In the genomic region with DNA sequence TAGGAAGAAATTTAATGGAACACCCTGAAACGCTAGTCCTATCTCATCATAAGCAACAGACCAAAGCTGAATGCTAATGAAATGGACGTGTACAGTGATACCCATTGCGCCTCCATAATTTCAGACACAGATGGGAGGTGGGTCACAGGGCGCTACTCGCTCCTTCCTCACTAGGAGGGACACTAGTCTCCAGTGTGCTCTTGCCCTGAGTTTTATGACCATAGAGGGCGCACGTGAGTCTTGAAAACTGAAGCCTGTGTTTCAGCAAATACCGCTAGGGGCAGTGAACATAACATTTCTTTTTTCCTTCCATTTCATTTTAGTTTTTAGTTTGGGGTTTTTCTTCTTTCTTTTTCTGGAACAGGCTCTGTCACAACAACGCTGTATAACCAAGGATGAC, we compare ENCODE assay signal across 15 mouse cellular contexts.
DNase-seq lines count a peak whose midpoint lies in the region; TF ChIP-seq lines count a peak whose summit lies in the region.
"Had no signal": no experiment of that assay in that cellular context is flagged by ENCODE, and none has a peak within 500 bp of the region (broad histone marks: within the 10 kb centered on the region; RNA-seq: fewer than 3 reads in every experiment).

No protein-coding gene starts in this region.

- H3K27me3 ChIP-seq in ES-Bruce4 (ENCODE audit: control insufficient read depth, insufficient read depth, low read length, poor library complexity, severe bottlenecking) = no peaks in the 10 kb centered on the region
- H3K27me3 ChIP-seq: neural tube, embryonic 15.5 days; stomach, embryonic 15.5 days had no signal

- no peak for TF ChIP-seq POLR2A in ES-Bruce4 (IDR thresholded peaks at IDR 0.05; ENCODE audit: insufficient read depth, low read length)

- peak; percentile 5 for DNase-seq in heart, postnatal 4 days
- no peak for DNase-seq in heart, postnatal 10 days
- DNase-seq in left cerebral cortex, adult 2 months (ENCODE audit: extremely low spot score in 1 of 2, low spot score in 2 of 2) = no peak
- no peak for DNase-seq in left cerebral cortex, adult 8-10 months (ENCODE audit: low spot score in 2 of 2)
- peak; percentile 26 for DNase-seq in WW6 (ENCODE audit: low read depth, low spot score)
- no peak for DNase-seq in adrenal gland, adult 8-10 months
- DNase-seq in lung, adult 18-20 months = no peak
- DNase-seq: cerebellum, adult 2 months; embryo, embryonic 11 days; gastrocnemius, adult 2 months; heart, postnatal 36 days had no signal

- no peak overlapping the region for H3K4me3 ChIP-seq in left cerebral cortex, adult 2 months
- no peak overlapping the region for H3K4me3 ChIP-seq in ES-Bruce4 (ENCODE audit: low read depth, low read length)
- H3K4me3 ChIP-seq: gastrocnemius, adult 2 months; neural tube, embryonic 15.5 days; stomach, embryonic 15.5 days had no signal

- no peak overlapping the region for H3K27ac ChIP-seq in left cerebral cortex, adult 2 months
- H3K27ac ChIP-seq in ES-Bruce4 (ENCODE audit: insufficient read depth, low read length) = no peak overlapping the region
- H3K27ac ChIP-seq: gastrocnemius, adult 2 months; macrophage; neural tube, embryonic 15.5 days; stomach, embryonic 15.5 days had no signal

- no peaks in the 10 kb centered on the region for H3K4me1 ChIP-seq in ES-Bruce4 (ENCODE audit: control insufficient read depth, insufficient read depth, low read length)
- H3K4me1 ChIP-seq: neural tube, embryonic 15.5 days; stomach, embryonic 15.5 days had no signal

- no peaks in the 10 kb centered on the region for H3K36me3 ChIP-seq in ES-Bruce4 (ENCODE audit: control insufficient read depth, insufficient read depth, low read length, poor library complexity, severe bottlenecking)
- H3K36me3 ChIP-seq: neural tube, embryonic 15.5 days; stomach, embryonic 15.5 days had no signal

- TF ChIP-seq EP300 in ES-Bruce4 (IDR thresholded peaks at IDR 0.05; ENCODE audit: insufficient read depth, low read depth, low read length) = no peak

- intact Hi-C loops in heart, postnatal 10 days (cut with DNase I) = no loop called here
- intact Hi-C loops in left cerebral cortex, adult 2 months (cut with DNase I) = no loop called here

- TF ChIP-seq CTCF in left cerebral cortex, adult 2 months (IDR thresholded peaks at IDR 0.05) = peak; percentile 29
- TF ChIP-seq CTCF in ES-Bruce4 (IDR thresholded peaks at IDR 0.05; ENCODE audit: low read depth, low read length) = peak; percentile 26

- H3K9ac ChIP-seq in ES-Bruce4 (ENCODE audit: low read depth, poor library complexity, severe bottlenecking) = no peak overlapping the region
- H3K9ac ChIP-seq: neural tube, embryonic 15.5 days; stomach, embryonic 15.5 days had no signal

- H3K9me3 ChIP-seq in ES-Bruce4 (replicated peaks; ENCODE audit: control insufficient read depth, insufficient read depth, low read length, poor library complexity, severe bottlenecking) = no peaks in the 10 kb centered on the region
- H3K9me3 ChIP-seq: neural tube, embryonic 15.5 days; stomach, embryonic 15.5 days had no signal

Comparison
In these comparisons a context has a peak if more than half of its experiments do, and no peak if none do; other contexts are left out.
1. DNase-seq: peak in heart, postnatal 4 days (single experiment) and WW6 (single experiment); none in heart, postnatal 10 days (0 of 2), left cerebral cortex, adult 2 months (0 of 2), left cerebral cortex, adult 8-10 months (0 of 2), adrenal gland, adult 8-10 months (single experiment) and lung, adult 18-20 months (0 of 2).